ENCODE assay signal across 7 mouse cellular contexts in genomic region chr2:102399864-102400604, GRCm38 (mm10). TPM values are rescaled to one million over a fixed set of nuclear protein-coding genes. Genes with fewer than 3 reads are reported as not detected.
A peak's percentile ranks its signal among the peaks of the same experiment; 100 is the strongest.
DNase-seq lines count a peak whose midpoint lies in the region; ATAC-seq and TF ChIP-seq lines count a peak whose summit lies in the region.

No protein-coding gene starts in this region.

- no peak for ATAC-seq in lung, embryonic 15.5 days (ENCODE audit: borderline replicate concordance, extremely low read depth, low FRiP score, low TSS enrichment)
- ATAC-seq in embryonic facial prominence, embryonic 12.5 days (ENCODE audit: insufficient number of reproducible peaks, insufficient read depth, low FRiP score, low TSS enrichment), result peak; percentile 58; the same call in 1 of the 2 replicates
- no peak for ATAC-seq in hindbrain, embryonic 14.5 days (ENCODE audit: low FRiP score)
- peak; percentile 66 for ATAC-seq in midbrain, postnatal 0 days (ENCODE audit: low FRiP score)

- peak overlapping the region; percentile 96 for H3K27ac ChIP-seq in lung, embryonic 15.5 days
- H3K27ac ChIP-seq in embryonic facial prominence, embryonic 12.5 days, result peak overlapping the region; percentile 95
- peak overlapping the region; percentile 92 for H3K27ac ChIP-seq in hindbrain, embryonic 14.5 days
- H3K27ac ChIP-seq in midbrain, postnatal 0 days (ENCODE audit: low read depth, low read length), result peak overlapping the region; percentile 96

- H3K4me1 ChIP-seq in lung, embryonic 15.5 days, result peaks cover 21% of the 10 kb centered on the region
- H3K4me1 ChIP-seq in embryonic facial prominence, embryonic 12.5 days, result peaks cover 12% of the 10 kb centered on the region
- H3K4me1 ChIP-seq in hindbrain, embryonic 14.5 days (replicated peaks; ENCODE audit: control insufficient read depth, insufficient read depth, low read length), result peaks cover 24% of the 10 kb centered on the region
- H3K4me1 ChIP-seq in midbrain, postnatal 0 days (ENCODE audit: insufficient read depth, low read length), result peaks cover 8% of the 10 kb centered on the region

- H3K9ac ChIP-seq in lung, embryonic 15.5 days, result peak overlapping the region; percentile 79
- peak overlapping the region; percentile 92 for H3K9ac ChIP-seq in embryonic facial prominence, embryonic 12.5 days
- H3K9ac ChIP-seq in hindbrain, embryonic 14.5 days, result peak overlapping the region; percentile 90
- peak overlapping the region; percentile 89 for H3K9ac ChIP-seq in midbrain, postnatal 0 days (replicated peaks; ENCODE audit: low read length, poor library complexity, severe bottlenecking)

- no peak for DNase-seq in lung, adult 18-20 months
- no peak for DNase-seq in hindbrain, embryonic 14.5 days (ENCODE audit: low spot score)
- no peak for DNase-seq in midbrain, postnatal 0 days (ENCODE audit: low spot score)
- DNase-seq in right cerebral cortex, postnatal 36 days (ENCODE audit: low spot score in 2 of 2), result no peak
- DNase-seq in ovary, postnatal 10 days (ENCODE audit: low spot score), result no peak

- H3K4me3 ChIP-seq in lung, embryonic 15.5 days, result peak overlapping the region; percentile 73
- peak overlapping the region; percentile 70 for H3K4me3 ChIP-seq in embryonic facial prominence, embryonic 12.5 days
- H3K4me3 ChIP-seq in hindbrain, embryonic 14.5 days (replicated peaks; ENCODE audit: low read length), result peak overlapping the region; percentile 80
- H3K4me3 ChIP-seq in midbrain, postnatal 0 days (ENCODE audit: low read depth, low read length), result peak overlapping the region; percentile 60

- 0 out of 2 replicates have a peak, but pooled peaks have one; percentile 2 for TF ChIP-seq CTCF in midbrain, postnatal 0 days (IDR thresholded peaks at IDR 0.05)

- H3K4me2 ChIP-seq in lung, embryonic 15.5 days, result peak overlapping the region; percentile 84
- H3K4me2 ChIP-seq in embryonic facial prominence, embryonic 12.5 days (replicated peaks), result peak overlapping the region; percentile 87
- H3K4me2 ChIP-seq in hindbrain, embryonic 14.5 days (replicated peaks), result peak overlapping the region; percentile 87
- peak overlapping the region; percentile 86 for H3K4me2 ChIP-seq in midbrain, postnatal 0 days (ENCODE audit: low read depth, low read length, poor library complexity, severe bottlenecking)

- no peaks in the 10 kb centered on the region for H3K27me3 ChIP-seq in lung, embryonic 15.5 days
- H3K27me3 ChIP-seq in embryonic facial prominence, embryonic 12.5 days, result no peaks in the 10 kb centered on the region
- H3K27me3 ChIP-seq in hindbrain, embryonic 14.5 days (ENCODE audit: control insufficient read depth, insufficient read depth, low read length), result no peaks in the 10 kb centered on the region
- no peaks in the 10 kb centered on the region for H3K27me3 ChIP-seq in midbrain, postnatal 0 days (ENCODE audit: insufficient read depth, low read length)

- 33% methylated on average over 48 of the region's 48 CpGs for WGBS in lung, embryonic 15.5 days
- WGBS in embryonic facial prominence, embryonic 12.5 days, result 37% methylated on average over 48 of the region's 48 CpGs
- 41% methylated on average over 46 of the region's 48 CpGs for WGBS in hindbrain, embryonic 14.5 days
- 37% methylated on average over 48 of the region's 48 CpGs for WGBS in midbrain, postnatal 0 days

- H3K9me3 ChIP-seq in lung, embryonic 15.5 days, result no peaks in the 10 kb centered on the region
- no peaks in the 10 kb centered on the region for H3K9me3 ChIP-seq in embryonic facial prominence, embryonic 12.5 days
- no peaks in the 10 kb centered on the region for H3K9me3 ChIP-seq in hindbrain, embryonic 14.5 days (ENCODE audit: control insufficient read depth, low read length)
- no peaks in the 10 kb centered on the region for H3K9me3 ChIP-seq in midbrain, postnatal 0 days (ENCODE audit: low read length)

- no peaks in the 10 kb centered on the region for H3K36me3 ChIP-seq in lung, embryonic 15.5 days
- no peaks in the 10 kb centered on the region for H3K36me3 ChIP-seq in embryonic facial prominence, embryonic 12.5 days
- H3K36me3 ChIP-seq in hindbrain, embryonic 14.5 days (replicated peaks; ENCODE audit: control insufficient read depth, insufficient read depth), result no peaks in the 10 kb centered on the region
- no peaks in the 10 kb centered on the region for H3K36me3 ChIP-seq in midbrain, postnatal 0 days (ENCODE audit: insufficient read depth, low read length)

RNA-seq across cellular contexts. Expression of gene Trim44, which starts 7.6 kb away (rescaled TPM):
- polyA plus RNA-seq in lung, embryonic 15.5 days (2015; fragmentation: Nextera tagmentation; extraction: Ambion mirVana), result 25.2 and 27.8 TPM in 2 replicates
- polyA plus RNA-seq in embryonic facial prominence, embryonic 12.5 days (2016; fragmentation: Nextera tagmentation; extraction: Ambion mirVana), result 54.4 and 63.8 TPM in 2 replicates
- 74.2 and 77.7 TPM in 2 replicates for polyA plus RNA-seq in hindbrain, embryonic 14.5 days (2014; fragmentation: Nextera tagmentation; extraction: Ambion mirVana)
- total RNA-seq in midbrain, postnatal 0 days (2014; rRNA removed), result 114 and 132 TPM in 2 replicates
- polyA plus RNA-seq in midbrain, postnatal 0 days (2015; fragmentation: Nextera tagmentation; extraction: Ambion mirVana), result 42.2 and 50.6 TPM in 2 replicates

RNA-seq across cellular contexts. Expression of gene Fjx1, which starts 52.3 kb away (rescaled TPM):
- 5.3 and 6.6 TPM in 2 replicates for polyA plus RNA-seq in lung, embryonic 15.5 days (2015; fragmentation: Nextera tagmentation; extraction: Ambion mirVana)
- 24.4 and 25.5 TPM in 2 replicates for polyA plus RNA-seq in embryonic facial prominence, embryonic 12.5 days (2016; fragmentation: Nextera tagmentation; extraction: Ambion mirVana)
- polyA plus RNA-seq in hindbrain, embryonic 14.5 days (2014; fragmentation: Nextera tagmentation; extraction: Ambion mirVana), result 32.3 and 38.3 TPM in 2 replicates
- 78.9 and 91.8 TPM in 2 replicates for total RNA-seq in midbrain, postnatal 0 days (2014; rRNA removed)
- polyA plus RNA-seq in midbrain, postnatal 0 days (2015; fragmentation: Nextera tagmentation; extraction: Ambion mirVana), result 27.1 and 28.5 TPM in 2 replicates

Comparison
In these comparisons a context has a peak if more than half of its experiments do, and no peak if none do; other contexts are left out.
1. ATAC-seq: peak in embryonic facial prominence, embryonic 12.5 days (single experiment) and midbrain, postnatal 0 days (single experiment); none in lung, embryonic 15.5 days (single experiment) and hindbrain, embryonic 14.5 days (single experiment).
2. Peak in every context shown above with its lines, with median percentiles within 50 percentile points of each other: H3K27ac ChIP-seq, H3K4me2 ChIP-seq, H3K4me3 ChIP-seq and H3K9ac ChIP-seq.